Comparison of ENCODE assay signal across 8 mouse cellular contexts in genomic region chr6:115601715-115602523, GRCm38 (mm10). TPM values are rescaled to one million over a fixed set of nuclear protein-coding genes. Genes with fewer than 3 reads are reported as not detected.
DNase-seq lines count a peak whose midpoint lies in the region; ATAC-seq and TF ChIP-seq lines count a peak whose summit lies in the region.

Mkrn2 (plus strand) TSS chr6:115601902.

- DNase-seq in c-Kit-positive CD71-negative TER-119-negative erythroid progenitor cells, embryonic 14.5 days (ENCODE audit: low read depth) = peak; percentile 67
- peak; percentile 95 for DNase-seq in forebrain, embryonic 11.5 days (ENCODE audit: low spot score)
- peak; percentile 89 for DNase-seq in kidney, postnatal 14 days
- peak; percentile 86 for DNase-seq in neural tube, embryonic 11.5 days (ENCODE audit: low spot score)

- under 1% methylated on average over 54 of the region's 61 CpGs for WGBS in forebrain, embryonic 11.5 days
- under 1% methylated on average over 56 of the region's 61 CpGs for WGBS in heart, embryonic 15.5 days
- under 1% methylated on average over 61 of the region's 61 CpGs for whole genome bisulfite sequencing in liver, embryonic 15.5 days (ENCODE audit: insufficient replicate concordance)
- 1% methylated on average over 61 of the region's 61 CpGs for WGBS in neural tube, embryonic 11.5 days
- under 1% methylated on average over 60 of the region's 61 CpGs for WGBS in stomach, embryonic 16.5 days

- peak within 1 kb of the TSS; percentile 70 for H3K4me2 ChIP-seq in forebrain, embryonic 11.5 days (ENCODE audit: low read depth, low read length, severe bottlenecking)
- peak within 1 kb of the TSS; percentile 75 for H3K4me2 ChIP-seq in heart, embryonic 15.5 days
- peak within 1 kb of the TSS; percentile 92 for H3K4me2 ChIP-seq in liver, embryonic 15.5 days
- peak within 1 kb of the TSS; percentile 65 for H3K4me2 ChIP-seq in neural tube, embryonic 11.5 days (ENCODE audit: low read depth)
- peak within 1 kb of the TSS; percentile 80 for H3K4me2 ChIP-seq in stomach, embryonic 16.5 days (ENCODE audit: low read depth, low read length)

- peaks cover 12% of the 10 kb centered on the region for H3K4me1 ChIP-seq in E14TG2a.4 (replicated peaks; ENCODE audit: low read depth, low read length)
- H3K4me1 ChIP-seq in forebrain, embryonic 11.5 days (replicated peaks; ENCODE audit: control insufficient read depth, insufficient read depth, low read length) = no peaks in the 10 kb centered on the region
- H3K4me1 ChIP-seq in heart, embryonic 15.5 days (replicated peaks) = peaks cover 11% of the 10 kb centered on the region; the same call in 1 of the 2 replicates
- peaks cover 20% of the 10 kb centered on the region for H3K4me1 ChIP-seq in liver, embryonic 15.5 days (replicated peaks)
- H3K4me1 ChIP-seq in neural tube, embryonic 11.5 days (ENCODE audit: control insufficient read depth, insufficient read depth, low read length) = peaks cover 3% of the 10 kb centered on the region
- peaks cover 8% of the 10 kb centered on the region for H3K4me1 ChIP-seq in stomach, embryonic 16.5 days (ENCODE audit: control insufficient read depth, insufficient read depth, low read length)

- H3K9me3 ChIP-seq in E14TG2a.4 (ENCODE audit: low read length) = no peaks in the 10 kb centered on the region
- H3K9me3 ChIP-seq in forebrain, embryonic 11.5 days (ENCODE audit: control insufficient read depth, low read length) = no peaks in the 10 kb centered on the region
- H3K9me3 ChIP-seq in heart, embryonic 15.5 days (replicated peaks) = no peaks in the 10 kb centered on the region
- no peaks in the 10 kb centered on the region for H3K9me3 ChIP-seq in liver, embryonic 15.5 days (replicated peaks)
- H3K9me3 ChIP-seq in neural tube, embryonic 11.5 days (ENCODE audit: control insufficient read depth, low read length) = no peaks in the 10 kb centered on the region
- H3K9me3 ChIP-seq in stomach, embryonic 16.5 days (replicated peaks; ENCODE audit: control insufficient read depth, low read length) = no peaks in the 10 kb centered on the region

- H3K27ac ChIP-seq in forebrain, embryonic 11.5 days (ENCODE audit: low read depth, low read length) = no peak within 1 kb of the TSS; the same call in 1 of the 2 replicates
- H3K27ac ChIP-seq in heart, embryonic 15.5 days = peak within 1 kb of the TSS; percentile 88
- peak within 1 kb of the TSS; percentile 85 for H3K27ac ChIP-seq in liver, embryonic 15.5 days (replicated peaks)
- no peak within 1 kb of the TSS for H3K27ac ChIP-seq in neural tube, embryonic 11.5 days (ENCODE audit: low read depth, low read length)
- H3K27ac ChIP-seq in stomach, embryonic 16.5 days (ENCODE audit: low read length) = peak within 1 kb of the TSS; percentile 83

- H3K36me3 ChIP-seq in E14TG2a.4 (ENCODE audit: insufficient read depth, low read length) = peaks cover 28% of the 10 kb centered on the region
- no peaks in the 10 kb centered on the region for H3K36me3 ChIP-seq in forebrain, embryonic 11.5 days (ENCODE audit: control insufficient read depth, insufficient read depth, low read length)
- no peaks in the 10 kb centered on the region for H3K36me3 ChIP-seq in heart, embryonic 15.5 days
- H3K36me3 ChIP-seq in liver, embryonic 15.5 days (replicated peaks) = no peaks in the 10 kb centered on the region
- H3K36me3 ChIP-seq in neural tube, embryonic 11.5 days (ENCODE audit: control insufficient read depth, insufficient read depth, low read length) = no peaks in the 10 kb centered on the region
- no peaks in the 10 kb centered on the region for H3K36me3 ChIP-seq in stomach, embryonic 16.5 days (ENCODE audit: control insufficient read depth, insufficient read depth, low read length)

- no peak for TF ChIP-seq CTCF in E14TG2a.4 (conservative IDR thresholded peaks at IDR 0.05; ENCODE audit: low read length)

- H3K4me3 ChIP-seq in E14TG2a.4 (replicated peaks; ENCODE audit: low read length) = peak within 1 kb of the TSS; percentile 97
- H3K4me3 ChIP-seq in forebrain, embryonic 11.5 days (ENCODE audit: low read depth, low read length) = peak within 1 kb of the TSS; percentile 81
- peak within 1 kb of the TSS; percentile 97 for H3K4me3 ChIP-seq in heart, embryonic 15.5 days
- peak within 1 kb of the TSS; percentile 90 for H3K4me3 ChIP-seq in liver, embryonic 15.5 days (replicated peaks)
- peak within 1 kb of the TSS; percentile 89 for H3K4me3 ChIP-seq in neural tube, embryonic 11.5 days (ENCODE audit: low read depth, low read length)
- H3K4me3 ChIP-seq in stomach, embryonic 16.5 days (replicated peaks; ENCODE audit: low read length) = peak within 1 kb of the TSS; percentile 92

- peak; percentile 92 for ATAC-seq in forebrain, embryonic 11.5 days (replicated peaks; ENCODE audit: low FRiP score)
- peak; percentile 91 for ATAC-seq in heart, embryonic 15.5 days (replicated peaks; ENCODE audit: insufficient number of reproducible peaks, insufficient read depth, low FRiP score, low read depth)
- peak; percentile 91 for ATAC-seq in liver, embryonic 15.5 days (ENCODE audit: insufficient read depth)
- peak; percentile 95 for ATAC-seq in neural tube, embryonic 11.5 days (ENCODE audit: insufficient read depth, low FRiP score, low TSS enrichment)
- peak; percentile 94 for ATAC-seq in stomach, embryonic 16.5 days (ENCODE audit: insufficient read depth, low FRiP score)

- H3K9ac ChIP-seq in forebrain, embryonic 11.5 days (ENCODE audit: low read length) = peak within 1 kb of the TSS; percentile 78
- H3K9ac ChIP-seq in heart, embryonic 15.5 days = peak within 1 kb of the TSS; percentile 95
- peak within 1 kb of the TSS; percentile 85 for H3K9ac ChIP-seq in liver, embryonic 15.5 days
- peak within 1 kb of the TSS; percentile 75 for H3K9ac ChIP-seq in neural tube, embryonic 11.5 days (ENCODE audit: low read length)
- peak within 1 kb of the TSS; percentile 96 for H3K9ac ChIP-seq in stomach, embryonic 16.5 days (ENCODE audit: low read length)

- H3K27me3 ChIP-seq in E14TG2a.4 (ENCODE audit: insufficient read depth, low read length) = no peaks in the 10 kb centered on the region
- H3K27me3 ChIP-seq in forebrain, embryonic 11.5 days (ENCODE audit: control insufficient read depth, insufficient read depth, low read length) = no peaks in the 10 kb centered on the region
- no peaks in the 10 kb centered on the region for H3K27me3 ChIP-seq in heart, embryonic 15.5 days
- no peaks in the 10 kb centered on the region for H3K27me3 ChIP-seq in liver, embryonic 15.5 days
- no peaks in the 10 kb centered on the region for H3K27me3 ChIP-seq in neural tube, embryonic 11.5 days (ENCODE audit: control insufficient read depth, insufficient read depth, low read length)
- no peaks in the 10 kb centered on the region for H3K27me3 ChIP-seq in stomach, embryonic 16.5 days (ENCODE audit: control insufficient read depth, insufficient read depth, low read length)

RNA-seq across cellular contexts. Expression of gene Mkrn2, which starts in this region (rescaled TPM):
- 23.4 and 26.2 TPM in 2 replicates for polyA plus RNA-seq in forebrain, embryonic 11.5 days (2014; fragmentation: Nextera tagmentation; extraction: Ambion mirVana)
- polyA plus RNA-seq in heart, embryonic 15.5 days (2015; fragmentation: Nextera tagmentation; extraction: Ambion mirVana) = 20.5 and 26.3 TPM in 2 replicates
- 8.4 and 8.6 TPM in 2 replicates for polyA plus RNA-seq in liver, embryonic 15.5 days (2015; fragmentation: Nextera tagmentation; extraction: Ambion mirVana)
- polyA plus RNA-seq in neural tube, embryonic 11.5 days (2014; fragmentation: Nextera tagmentation; extraction: Ambion mirVana) = 29.2 and 33.1 TPM in 2 replicates
- polyA plus RNA-seq in stomach, embryonic 16.5 days (2015; fragmentation: Nextera tagmentation; extraction: Ambion mirVana) = 27.0 and 30.4 TPM in 2 replicates

Comparison
In these comparisons a context has a peak if more than half of its experiments do, and no peak if none do; other contexts are left out.
1. H3K27ac ChIP-seq: peak in heart, embryonic 15.5 days (single experiment), liver, embryonic 15.5 days (single experiment) and stomach, embryonic 16.5 days (single experiment); none in forebrain, embryonic 11.5 days (single experiment) and neural tube, embryonic 11.5 days (single experiment).
2. Peak in every context shown above with its lines, with median percentiles within 50 percentile points of each other: H3K4me3 ChIP-seq, DNase-seq, ATAC-seq, H3K4me2 ChIP-seq and H3K9ac ChIP-seq.